Mouse (Mus musculus) kidney, embryonic 14.5 days (tissue): ENCODE data around the gene Igdcc4. TPM values are rescaled to one million over a fixed set of nuclear protein-coding genes. Genes with fewer than 3 reads are reported as not detected.
A peak's percentile ranks its signal among the peaks of the same experiment; 100 is the strongest.
"Not testable (repeated sequence)": the region's sequence is repeated elsewhere in the genome, so short reads cannot be mapped to it uniquely, and the experiment has no call there.

Experiments used
- ATAC-seq: fragments of 200-750 bp; cut with Nextera tagmentation; 2 replicates; pipeline ENCODE4 v1.8.0; 2017; ENCODE audit warnings: moderate number of reproducible peaks, mild to moderate bottlenecking, moderate TSS enrichment, moderate library complexity; ENCODE audit not compliant: low FRiP score, low TSS enrichment
- H3K27ac ChIP-seq: fragments of 300-500 bp; sonication (generic); 2 replicates; pipeline ENCODE4 v1.5.1; 2014; ENCODE audit warnings: low read depth, mild to moderate bottlenecking, low read length, moderate library complexity, mixed read lengths
- H3K27me3 ChIP-seq: fragments of 300-500 bp; sonication (generic); 2 replicates; pipeline ENCODE4 v1.6.1; 2014; ENCODE audit warnings: mild to moderate bottlenecking, low read length; ENCODE audit not compliant: control insufficient read depth, insufficient read depth
- H3K36me3 ChIP-seq: fragments of 300-500 bp; sonication (generic); 2 replicates; pipeline ENCODE4 v1.6.1; 2014; ENCODE audit warnings: low read length, mixed read lengths; ENCODE audit not compliant: control insufficient read depth, insufficient read depth
- H3K4me1 ChIP-seq: fragments of 300-500 bp; sonication (generic); 2 replicates; pipeline ENCODE4 v1.6.1; 2014; ENCODE audit warnings: low read length, mixed read lengths; ENCODE audit not compliant: control insufficient read depth, insufficient read depth
- H3K4me2 ChIP-seq: fragments of 300-500 bp; sonication (generic); replicated peaks from 2 replicates; pipeline ENCODE4 v1.6.1; 2014; ENCODE audit warnings: low read depth, mild to moderate bottlenecking, low read length
- H3K4me3 ChIP-seq: fragments of 300-500 bp; sonication (generic); 2 replicates; pipeline ENCODE4 v1.5.1; 2014; ENCODE audit warnings: mild to moderate bottlenecking, low read length
- H3K9ac ChIP-seq: fragments of 300-500 bp; sonication (generic); 2 replicates; pipeline ENCODE4 v1.6.1; 2014; ENCODE audit warnings: low read depth, mild to moderate bottlenecking, low read length, moderate library complexity
- H3K9me3 ChIP-seq: fragments of 300-500 bp; sonication (generic); 2 replicates; pipeline ENCODE4 v1.6.1; 2016; ENCODE audit warnings: low read length; ENCODE audit not compliant: control insufficient read depth
- WGBS: fragments of 180-500 bp; shearing (Covaris S2); extraction: QIAGEN DNeasy Blood & Tissue Kit; methylation state at CpG from one replicate; pipeline ENCODE4 v1.1.7; 2014; 5-methylcytosine and 5-hydroxymethylcytosine counted together
- polyA plus RNA-seq: library from polyadenylated mRNA; unstranded; fragments of >200 nt; fragmentation: Nextera tagmentation; extraction: Ambion mirVana; gene quantifications from 2 replicates; pipeline ENCODE4 v1.2.1, GENCODE M21; 2014

Gene Igdcc4
- 12.7 and 16.4 TPM in 2 replicates for polyA plus RNA-seq

DNA sequence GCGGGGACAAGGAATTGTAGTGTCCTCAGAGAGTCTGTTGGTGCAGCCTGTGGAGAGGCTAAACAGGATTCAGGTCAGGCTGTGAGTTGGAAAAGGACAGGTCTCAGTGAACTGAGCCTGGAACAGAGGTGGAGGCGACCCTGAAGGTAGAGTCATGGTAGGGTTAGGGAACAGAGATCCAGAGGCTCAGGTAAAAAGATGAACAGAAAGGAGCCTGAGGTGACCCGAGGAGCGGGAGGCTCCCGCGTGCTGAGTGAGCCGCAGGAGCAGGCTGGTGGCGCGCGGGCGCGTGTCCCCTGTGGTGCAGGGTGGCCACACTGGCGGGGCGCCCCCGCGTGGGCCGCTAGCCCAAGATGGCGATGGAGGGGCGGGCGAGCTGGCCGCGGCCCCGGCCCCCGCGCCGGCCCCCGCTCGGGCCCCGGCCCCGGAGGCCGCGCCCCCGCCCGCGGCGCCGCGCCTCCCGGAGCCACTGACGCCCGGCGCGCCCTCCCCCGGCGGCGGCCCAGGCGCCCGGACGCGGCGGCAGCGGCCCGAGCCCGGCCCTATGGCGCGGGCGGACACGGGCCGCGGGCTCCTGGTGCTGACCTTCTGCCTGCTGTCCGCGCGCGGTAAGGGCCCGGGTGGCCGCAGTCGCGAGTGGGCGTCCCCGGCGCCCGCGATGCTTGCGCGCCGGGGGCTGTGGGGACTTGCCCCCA, at the start of gene Igdcc4:
TSS of gene Igdcc4 (plus strand) at position 496 of the 695 bp plus-strand sequence.
- H3K27me3 ChIP-seq = no peaks in the 10 kb centered on the region
- no peaks in the 10 kb centered on the region for H3K4me1 ChIP-seq
- peak within 1 kb of the TSS; percentile 62 for H3K4me3 ChIP-seq
- peaks cover 2% of the 10 kb centered on the region; the same call in 1 of the 2 replicates for H3K9me3 ChIP-seq
- peak within 1 kb of the TSS; percentile 67 for H3K9ac ChIP-seq
- WGBS = 2% methylated on average over 32 of the region's 76 CpGs
- H3K4me2 ChIP-seq = peak within 1 kb of the TSS; percentile 95
- peak; percentile 26; the same call in 1 of the 2 replicates for ATAC-seq
- peak within 1 kb of the TSS; percentile 73 for H3K27ac ChIP-seq
- no peaks in the 10 kb centered on the region for H3K36me3 ChIP-seq

DNA sequence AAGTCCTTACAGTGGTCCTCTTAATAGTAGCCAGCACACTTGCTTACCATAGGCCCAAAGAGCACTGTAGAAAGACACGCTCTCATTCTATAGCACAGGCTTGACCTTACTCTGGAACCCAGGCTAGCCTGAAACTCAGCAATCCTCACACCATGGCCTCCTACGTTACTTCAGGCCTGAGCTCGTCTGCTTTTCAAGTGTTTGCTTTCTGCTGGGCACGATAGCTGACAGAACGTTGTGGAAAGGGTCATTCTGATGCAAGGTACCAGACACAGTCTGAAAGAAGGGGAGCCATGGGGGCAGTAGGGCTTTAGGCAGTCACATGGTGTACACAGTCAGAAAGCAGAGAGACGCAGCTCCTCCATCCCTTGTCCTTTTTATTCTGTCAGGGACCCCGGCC, 37.0 kb upstream of the Igdcc4 start:
- no peaks in the 10 kb centered on the region for H3K27me3 ChIP-seq
- H3K9ac ChIP-seq = no peak overlapping the region
- ATAC-seq = no peak
- H3K9me3 ChIP-seq = no peaks in the 10 kb centered on the region
- H3K4me3 ChIP-seq = no peak overlapping the region
- 92% methylated on average over 7 of the region's 7 CpGs for WGBS
- H3K36me3 ChIP-seq = peaks cover 71% of the 10 kb centered on the region
- no peak overlapping the region for H3K4me2 ChIP-seq
- no peak overlapping the region for H3K27ac ChIP-seq
- no peaks in the 10 kb centered on the region for H3K4me1 ChIP-seq

- Histone ChIP-seq H3K27me3 (no peaks in the 10 kb centered on the region), H3K4me1 (no peaks in the 10 kb centered on the region), H3K4me2 (no peak overlapping the region), H3K4me3 (no peak overlapping the region), H3K9me3 (no peaks in the 10 kb centered on the region), H3K36me3 (peaks cover 61% of the 10 kb centered on the region), H3K27ac (no peak overlapping the region), H3K9ac (no peak overlapping the region)
- 82% methylated on average over 3 of the region's 3 CpGs for WGBS
- ATAC-seq = no peak
Observed at GRCm38 (mm10) chr9:65070587-65070986, 30.7 kb upstream of the Igdcc4 start.

- WGBS = 59% methylated on average over 9 of the region's 9 CpGs
- H3K27me3 ChIP-seq = no peaks in the 10 kb centered on the region
- no peak overlapping the region for H3K27ac ChIP-seq
- H3K4me3 ChIP-seq = no peak overlapping the region
- H3K4me1 ChIP-seq = no peaks in the 10 kb centered on the region
- H3K36me3 ChIP-seq = peaks cover 57% of the 10 kb centered on the region
- no peak overlapping the region for H3K4me2 ChIP-seq
- H3K9ac ChIP-seq = no peak overlapping the region
- H3K9me3 ChIP-seq = no peaks in the 10 kb centered on the region
- no peak for ATAC-seq
Observed at GRCm38 (mm10) chr9:65073555-65073954, 27.7 kb upstream of the Igdcc4 start.

DNA sequence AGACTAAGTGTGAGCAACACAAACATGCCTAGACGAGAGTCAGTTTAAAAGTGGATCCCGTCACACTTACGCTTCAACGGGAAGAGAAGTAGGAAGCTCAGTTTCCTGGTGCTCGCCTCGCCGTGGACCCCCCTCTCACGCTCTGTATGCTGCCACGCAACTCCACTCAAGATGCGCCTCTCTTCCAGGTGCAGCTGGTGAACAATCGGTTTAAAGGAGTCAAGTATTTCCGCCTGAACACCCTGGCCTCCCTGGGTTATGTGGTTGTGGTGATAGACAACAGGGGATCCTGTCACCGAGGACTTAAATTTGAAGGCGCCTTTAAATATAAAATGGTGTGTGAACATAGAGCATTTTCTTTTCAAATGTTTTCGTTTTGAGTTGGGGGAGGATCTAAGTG, 27.0 kb upstream of the Igdcc4 start:
- ATAC-seq = no peak
- Histone ChIP-seq H3K4me1 (no peaks in the 10 kb centered on the region), H3K36me3 (peaks cover 57% of the 10 kb centered on the region), H3K27ac (no peak overlapping the region), H3K9me3 (no peaks in the 10 kb centered on the region), H3K4me2 (no peak overlapping the region), H3K27me3 (no peaks in the 10 kb centered on the region), H3K4me3 (no peak overlapping the region), H3K9ac (no peak overlapping the region)
- 84% methylated on average over 15 of the region's 15 CpGs for WGBS

DNA sequence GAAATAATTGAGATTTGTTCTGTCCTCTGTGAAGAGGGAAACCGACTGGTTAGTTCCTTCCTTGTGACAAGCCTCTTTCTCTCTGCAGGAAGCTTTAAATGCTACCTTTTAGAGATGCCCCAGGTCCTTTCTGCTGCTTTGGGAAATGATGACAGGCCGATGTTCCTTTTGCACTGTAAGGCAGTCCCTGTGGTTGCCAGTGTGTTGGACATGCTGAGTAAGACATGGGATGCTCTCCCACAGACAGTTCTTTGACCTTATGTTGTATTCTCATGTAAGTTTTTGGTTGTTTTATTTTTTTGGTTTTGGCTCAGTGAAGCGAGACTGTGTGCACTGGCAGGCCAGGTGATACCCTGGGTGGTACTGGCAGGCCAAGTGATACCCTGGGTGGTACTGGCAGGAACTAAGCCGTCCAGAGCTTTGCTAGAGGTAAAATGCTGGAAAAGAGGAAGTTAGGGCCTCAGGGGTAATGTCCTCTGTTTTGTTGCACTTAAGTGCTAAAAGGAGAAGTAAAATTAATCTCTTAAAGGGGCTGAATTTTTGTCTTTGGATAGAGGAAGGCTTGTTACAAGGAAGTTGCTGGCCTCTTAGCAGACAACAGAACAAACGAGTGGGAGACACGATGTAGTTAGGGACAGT, 26.3 kb upstream of the Igdcc4 start:
- Histone ChIP-seq H3K4me3 (no peak overlapping the region), H3K27ac (no peak overlapping the region), H3K9ac (no peak overlapping the region), H3K27me3 (no peaks in the 10 kb centered on the region), H3K4me1 (no peaks in the 10 kb centered on the region), H3K36me3 (peaks cover 56% of the 10 kb centered on the region), H3K4me2 (no peak overlapping the region), H3K9me3 (no peaks in the 10 kb centered on the region)
- WGBS = 82% methylated on average over 6 of the region's 6 CpGs
- ATAC-seq = no peak

DNA sequence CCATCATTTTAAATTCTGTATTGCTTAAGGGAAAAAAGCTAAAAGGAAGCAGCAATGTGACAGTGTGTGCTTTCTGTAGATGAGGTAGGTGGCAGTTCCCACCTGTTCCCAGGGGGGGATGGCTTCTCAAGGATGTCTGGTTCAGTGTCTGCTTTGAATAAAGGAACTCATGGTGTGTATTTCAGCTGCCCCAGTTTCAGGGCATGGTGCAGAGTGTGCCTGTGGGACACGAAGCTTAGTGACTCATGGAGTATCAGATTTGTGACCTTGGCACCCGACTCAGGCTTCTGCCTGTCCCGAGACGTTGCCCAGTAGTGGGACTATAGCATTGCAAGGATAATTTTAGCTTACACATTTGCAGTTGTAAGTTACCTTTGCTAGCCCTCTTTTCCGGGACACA, 23.8 kb upstream of the Igdcc4 start:
- no peaks in the 10 kb centered on the region for H3K4me1 ChIP-seq
- no peak overlapping the region for H3K4me2 ChIP-seq
- WGBS = 90% methylated on average over 5 of the region's 5 CpGs
- H3K9me3 ChIP-seq = no peaks in the 10 kb centered on the region
- H3K27me3 ChIP-seq = no peaks in the 10 kb centered on the region
- no peak overlapping the region for H3K9ac ChIP-seq
- H3K27ac ChIP-seq = no peak overlapping the region
- H3K4me3 ChIP-seq = no peak overlapping the region
- H3K36me3 ChIP-seq = peaks cover 57% of the 10 kb centered on the region
- ATAC-seq = no peak

DNA sequence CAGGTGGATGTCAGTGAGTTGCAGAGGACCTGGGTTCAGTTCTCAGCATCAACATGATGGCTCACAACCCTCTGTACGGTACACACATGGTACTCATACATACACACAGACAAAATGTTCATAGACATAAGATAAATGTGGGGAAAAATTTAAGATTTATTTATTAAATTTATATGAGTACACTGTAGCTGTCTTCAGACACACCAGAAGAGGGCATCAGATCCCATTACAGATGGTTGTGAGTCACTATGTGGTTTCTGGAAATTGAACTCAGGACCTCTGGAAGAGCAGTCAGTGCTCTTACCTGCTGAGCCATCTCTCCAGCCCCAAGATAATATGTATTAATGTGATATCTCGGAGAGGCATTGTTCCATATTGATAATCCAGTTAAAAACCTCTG, 21.1 kb upstream of the Igdcc4 start:
- WGBS = 92% methylated on average over 2 of the region's 2 CpGs
- H3K9me3 ChIP-seq, ATAC-seq, H3K4me2 ChIP-seq, H3K4me3 ChIP-seq, H3K27me3 ChIP-seq, H3K4me1 ChIP-seq, H3K9ac ChIP-seq, H3K27ac ChIP-seq: not testable (repeated sequence)
- H3K36me3 ChIP-seq = peaks cover 61% of the 10 kb centered on the region

- H3K27me3 ChIP-seq = no peaks in the 10 kb centered on the region
- no peak overlapping the region for H3K9ac ChIP-seq
- no peak for ATAC-seq
- 91% methylated on average over 18 of the region's 18 CpGs for WGBS
- no peak overlapping the region for H3K27ac ChIP-seq
- H3K36me3 ChIP-seq = peaks cover 39% of the 10 kb centered on the region
- no peaks in the 10 kb centered on the region for H3K9me3 ChIP-seq
- no peak overlapping the region for H3K4me3 ChIP-seq
- no peaks in the 10 kb centered on the region for H3K4me1 ChIP-seq
- no peak overlapping the region for H3K4me2 ChIP-seq
Observed at GRCm38 (mm10) chr9:65083075-65083765, 18.1 kb upstream of the Igdcc4 start.
